Mouse (Mus musculus): ENCODE data around the gene Ptn. TPM values are rescaled to one million over a fixed set of nuclear protein-coding genes. Genes with fewer than 3 reads are reported as not detected.

Gene Ptn
- 133 and 149 TPM in 2 replicates for polyA plus RNA-seq (2015; fragmentation: Nextera tagmentation; extraction: Ambion mirVana)

DNA sequence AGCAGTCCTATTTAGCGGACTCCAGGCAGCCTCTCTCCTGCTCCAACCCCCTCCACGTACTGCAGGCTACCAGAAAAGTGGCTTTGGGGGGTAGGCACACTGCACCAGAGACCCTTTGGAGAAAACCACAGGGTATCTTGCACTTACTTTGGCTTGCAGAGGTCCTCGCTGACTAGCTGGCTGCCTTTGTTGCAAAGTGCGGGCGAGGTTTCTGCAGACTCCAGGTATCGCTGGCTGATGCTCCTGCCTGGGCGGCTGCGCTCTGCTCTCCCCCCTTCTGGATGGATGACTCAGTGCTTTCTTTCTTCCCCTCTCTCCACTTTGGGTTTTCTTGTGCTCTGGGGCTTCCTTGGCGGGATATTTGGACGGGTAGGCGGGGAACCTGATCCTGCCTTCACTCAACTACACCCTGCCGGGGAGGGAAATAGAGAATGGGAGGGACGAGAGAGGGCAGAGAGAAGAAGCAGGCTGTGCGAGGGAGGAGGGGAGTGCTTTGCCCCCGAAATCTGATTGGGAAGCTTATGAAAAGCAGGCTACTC lies at the start of gene Ptn:
Gene Ptn (minus strand): TSS at position 474 of the 539 bp plus-strand sequence.
- ATAC-seq (ENCODE audit: borderline replicate concordance, extremely low read depth, low FRiP score, low TSS enrichment) = peak; percentile 81; the same call in 1 of the 2 replicates
- under 1% methylated on average over 15 of the region's 15 CpGs for WGBS
- H3K9ac ChIP-seq = peak within 1 kb of the TSS; percentile 30
- H3K36me3 ChIP-seq = no peaks in the 10 kb centered on the region
- H3K4me1 ChIP-seq = peaks cover 20% of the 10 kb centered on the region
- H3K4me2 ChIP-seq = peak within 1 kb of the TSS; percentile 84
- H3K4me3 ChIP-seq = peak within 1 kb of the TSS; percentile 46
- peak within 1 kb of the TSS; percentile 61 for H3K27ac ChIP-seq
- H3K27me3 ChIP-seq = peaks cover 27% of the 10 kb centered on the region; the same call in 1 of the 2 replicates
- no peaks in the 10 kb centered on the region for H3K9me3 ChIP-seq

GRCm38 (mm10) chr6:36858258-36859041 lies 48.4 kb upstream of the Ptn start:
- WGBS = 93% methylated on average over 3 of the region's 3 CpGs
- no peak for ATAC-seq (ENCODE audit: borderline replicate concordance, extremely low read depth, low FRiP score, low TSS enrichment)

GRCm38 (mm10) chr6:36857627-36858257 lies 47.7 kb upstream of the Ptn start:
- H3K4me3 ChIP-seq = no peak overlapping the region
- H3K36me3 ChIP-seq = no peaks in the 10 kb centered on the region
- no peak overlapping the region for H3K4me2 ChIP-seq
- no peaks in the 10 kb centered on the region for H3K4me1 ChIP-seq
- no peak for ATAC-seq (ENCODE audit: borderline replicate concordance, extremely low read depth, low FRiP score, low TSS enrichment)
- no peaks in the 10 kb centered on the region for H3K9me3 ChIP-seq
- WGBS = 50% methylated on average over 6 of the region's 6 CpGs
- H3K27ac ChIP-seq = no peak overlapping the region
- H3K27me3 ChIP-seq = no peaks in the 10 kb centered on the region
- H3K9ac ChIP-seq = no peak overlapping the region

More at GRCm38 (mm10) chr6:36858258-36859041, 48.4 kb upstream of the Ptn start:
- Histone ChIP-seq H3K9me3 (no peaks in the 10 kb centered on the region), H3K27ac (no peak overlapping the region), H3K4me2 (no peak overlapping the region), H3K36me3 (no peaks in the 10 kb centered on the region), H3K4me1 (no peaks in the 10 kb centered on the region), H3K9ac (no peak overlapping the region), H3K4me3 (no peak overlapping the region), H3K27me3 (no peaks in the 10 kb centered on the region)

DNA sequence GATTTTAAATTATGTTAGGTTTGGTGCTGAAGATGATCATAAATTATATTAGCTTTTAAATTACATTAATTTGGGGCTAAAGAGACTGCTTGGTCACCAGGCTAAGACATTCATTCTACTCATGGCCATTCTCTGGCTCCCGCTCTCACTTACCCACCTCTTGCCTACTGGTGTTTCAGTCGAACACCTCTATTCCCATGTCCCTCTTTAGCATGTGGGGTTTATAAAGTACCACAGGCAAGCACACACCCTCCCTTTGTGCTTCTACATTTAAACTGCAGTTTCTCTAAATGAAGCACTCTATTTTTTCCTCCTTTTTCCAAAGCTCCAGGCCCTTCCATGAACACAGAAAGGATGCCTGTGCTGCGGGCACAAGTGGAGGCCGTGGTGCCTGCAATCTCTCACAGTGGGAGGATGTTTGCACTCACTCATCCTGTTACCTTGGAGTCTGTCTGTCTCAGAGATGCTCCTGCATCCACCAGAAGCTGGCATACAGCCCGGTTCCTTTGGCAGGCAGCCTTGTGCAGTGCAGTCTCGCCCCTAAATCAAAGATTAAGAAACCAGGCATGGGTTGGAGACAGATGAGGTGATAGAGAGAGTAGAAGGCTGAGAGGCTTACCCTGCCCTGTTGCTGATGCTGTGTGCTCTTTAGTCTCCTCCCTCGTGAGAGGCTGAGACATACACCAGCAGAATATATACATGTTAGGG lies 40.6 kb upstream of the Ptn start:
- 41% methylated on average over 7 of the region's 7 CpGs for WGBS
- ATAC-seq (ENCODE audit: borderline replicate concordance, extremely low read depth, low FRiP score, low TSS enrichment) = peak; percentile 94

GRCm38 (mm10) chr6:36845288-36845687 lies 35.3 kb upstream of the Ptn start:
- Histone ChIP-seq H3K9ac (no peak overlapping the region), H3K4me1 (peaks cover 4% of the 10 kb centered on the region; the same call in 1 of the 2 replicates), H3K36me3 (no peaks in the 10 kb centered on the region), H3K27ac (no peak overlapping the region), H3K27me3 (no peaks in the 10 kb centered on the region), H3K4me2 (no peak overlapping the region), H3K4me3 (no peak overlapping the region), H3K9me3 (no peaks in the 10 kb centered on the region)
- 74% methylated on average over 1 of the region's 1 CpGs for WGBS
- ATAC-seq (ENCODE audit: borderline replicate concordance, extremely low read depth, low FRiP score, low TSS enrichment) = no peak

More for the DNA sequence above, 40.6 kb upstream of the Ptn start:
- Histone ChIP-seq H3K4me2 (no peak overlapping the region), H3K27ac (no peak overlapping the region), H3K4me1 (peaks cover 11% of the 10 kb centered on the region), H3K27me3 (no peaks in the 10 kb centered on the region), H3K9me3 (no peaks in the 10 kb centered on the region), H3K4me3 (no peak overlapping the region), H3K9ac (no peak overlapping the region), H3K36me3 (no peaks in the 10 kb centered on the region)

DNA sequence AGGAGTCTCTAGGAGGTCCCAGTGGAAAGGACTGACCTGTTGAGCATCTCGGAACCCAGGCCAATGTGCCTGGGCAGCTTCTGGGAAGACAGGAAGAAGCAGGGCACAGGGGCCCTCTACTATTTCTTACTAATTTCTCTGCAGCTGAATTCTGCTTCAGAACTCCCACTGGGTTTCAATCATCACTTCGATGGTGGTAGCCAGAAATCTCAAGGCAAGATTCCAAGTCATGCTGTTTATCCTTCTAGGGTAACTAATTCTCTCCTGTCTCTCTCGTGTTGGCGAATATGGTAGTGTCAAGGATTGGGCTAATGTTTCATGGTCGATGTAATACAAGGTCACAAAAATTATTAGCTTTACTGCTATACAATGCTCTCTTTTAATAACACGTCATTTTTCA lies 34.2 kb upstream of the Ptn start:
- Histone ChIP-seq H3K27ac (no peak overlapping the region), H3K4me3 (no peak overlapping the region), H3K4me1 (peaks cover 4% of the 10 kb centered on the region; the same call in 1 of the 2 replicates), H3K4me2 (no peak overlapping the region), H3K9ac (no peak overlapping the region), H3K36me3 (no peaks in the 10 kb centered on the region), H3K27me3 (no peaks in the 10 kb centered on the region), H3K9me3 (no peaks in the 10 kb centered on the region)
- WGBS = 45% methylated on average over 6 of the region's 6 CpGs
- no peak for ATAC-seq (ENCODE audit: borderline replicate concordance, extremely low read depth, low FRiP score, low TSS enrichment)

- WGBS = 78% methylated on average over 3 of the region's 3 CpGs
- Histone ChIP-seq H3K4me3 (no peak overlapping the region), H3K27ac (peak overlapping the region; percentile 47), H3K36me3 (no peaks in the 10 kb centered on the region), H3K4me2 (no peak overlapping the region), H3K9ac (no peak overlapping the region), H3K27me3 (no peaks in the 10 kb centered on the region), H3K4me1 (peaks cover 4% of the 10 kb centered on the region; the same call in 1 of the 2 replicates), H3K9me3 (no peaks in the 10 kb centered on the region)
- no peak for ATAC-seq (ENCODE audit: borderline replicate concordance, extremely low read depth, low FRiP score, low TSS enrichment)
Measured at GRCm38 (mm10) chr6:36843031-36843488, 33.0 kb upstream of the Ptn start.

DNA sequence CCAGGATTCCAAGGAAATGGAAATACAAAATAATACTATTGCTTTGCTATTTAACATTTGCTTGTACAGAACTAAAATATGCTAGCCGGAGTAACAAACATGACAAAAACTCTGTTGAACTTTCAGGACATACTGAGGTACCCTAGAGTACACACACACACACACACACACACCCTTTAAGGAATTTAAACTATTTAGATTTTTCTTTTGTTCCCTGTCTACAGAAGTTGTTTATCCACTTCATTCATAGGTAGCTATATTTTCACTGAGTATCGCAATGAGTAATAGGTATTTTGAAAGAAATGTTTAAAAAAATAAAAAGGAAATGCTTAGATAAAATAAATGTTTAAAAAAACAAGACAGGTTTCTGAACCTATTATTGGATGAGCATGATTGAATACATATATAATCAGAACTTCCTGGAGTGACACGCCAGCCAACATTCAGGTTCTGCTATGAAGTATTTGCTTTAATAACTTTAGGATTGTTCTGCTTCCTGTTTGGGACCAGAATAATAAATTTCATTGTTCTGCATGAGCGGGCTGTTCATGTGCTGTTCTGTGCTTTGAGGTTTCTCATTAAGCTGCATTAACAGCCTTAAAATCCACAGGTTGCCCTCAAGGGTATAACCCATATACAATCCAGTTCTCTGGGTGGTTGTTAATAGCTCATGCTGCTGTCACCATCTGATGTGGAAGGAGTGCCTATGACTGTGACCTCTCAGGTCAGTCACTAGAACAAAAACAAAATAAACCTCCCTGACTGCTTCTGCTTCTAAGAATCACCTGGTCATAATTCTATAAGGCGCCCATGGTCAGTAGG lies 32.3 kb upstream of the Ptn start:
- Histone ChIP-seq H3K4me2 (no peak overlapping the region), H3K4me3 (no peak overlapping the region), H3K4me1 (peaks cover 4% of the 10 kb centered on the region; the same call in 1 of the 2 replicates), H3K27ac (peak overlapping the region; percentile 47), H3K9me3 (no peaks in the 10 kb centered on the region), H3K9ac (no peak overlapping the region), H3K27me3 (no peaks in the 10 kb centered on the region), H3K36me3 (no peaks in the 10 kb centered on the region)
- 66% methylated on average over 5 of the region's 5 CpGs for WGBS
- ATAC-seq (ENCODE audit: borderline replicate concordance, extremely low read depth, low FRiP score, low TSS enrichment) = no peak

DNA sequence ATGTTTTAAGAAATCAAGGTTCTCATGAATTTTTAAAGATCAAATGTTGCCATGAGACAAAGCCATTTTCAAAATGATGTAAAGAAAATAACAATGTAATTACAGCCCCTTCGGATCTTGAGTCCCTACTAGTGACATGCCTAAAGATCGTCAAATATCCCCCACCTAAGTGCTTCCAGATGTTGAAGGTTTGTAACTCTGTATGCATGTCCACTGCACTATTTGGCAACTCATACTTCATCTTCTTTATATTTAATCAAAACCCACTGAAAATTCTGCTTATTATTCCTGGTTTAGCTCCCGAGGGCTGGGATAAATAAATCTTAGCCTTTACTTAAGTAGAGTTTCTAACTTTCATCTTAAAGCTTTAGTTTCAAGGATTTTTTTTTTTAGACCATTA lies 31.7 kb upstream of the Ptn start:
- Histone ChIP-seq H3K4me3 (no peak overlapping the region), H3K4me1 (peaks cover 4% of the 10 kb centered on the region; the same call in 1 of the 2 replicates), H3K36me3 (no peaks in the 10 kb centered on the region), H3K9me3 (no peaks in the 10 kb centered on the region), H3K27me3 (no peaks in the 10 kb centered on the region), H3K27ac (no peak overlapping the region), H3K9ac (no peak overlapping the region), H3K4me2 (no peak overlapping the region)
- WGBS = 33% methylated on average over 3 of the region's 3 CpGs
- no peak for ATAC-seq (ENCODE audit: borderline replicate concordance, extremely low read depth, low FRiP score, low TSS enrichment)

DNA sequence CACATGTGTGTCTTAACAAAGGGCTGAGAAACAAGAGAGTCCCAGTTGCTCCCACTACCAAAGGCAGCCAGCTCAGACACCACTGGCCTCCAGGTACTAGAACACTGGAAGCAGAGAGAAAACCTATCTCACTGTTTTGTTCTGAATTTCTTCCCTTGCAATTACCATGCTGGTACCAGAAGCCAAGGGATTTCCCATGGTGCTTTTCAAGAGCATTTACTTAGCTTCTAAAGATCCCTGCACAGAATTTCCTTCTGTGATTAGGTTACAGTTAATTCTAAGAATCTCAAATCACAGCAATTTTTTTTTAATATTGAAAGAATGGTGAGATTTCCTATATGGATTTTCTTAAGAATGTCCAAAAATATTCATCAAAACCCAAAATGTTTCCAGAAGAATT lies 31.2 kb upstream of the Ptn start:
- ATAC-seq (ENCODE audit: borderline replicate concordance, extremely low read depth, low FRiP score, low TSS enrichment) = no peak
- H3K36me3 ChIP-seq = no peaks in the 10 kb centered on the region
- no peak overlapping the region for H3K4me2 ChIP-seq
- H3K27ac ChIP-seq = no peak overlapping the region
- no peak overlapping the region for H3K4me3 ChIP-seq
- H3K9me3 ChIP-seq = no peaks in the 10 kb centered on the region
- peaks cover 4% of the 10 kb centered on the region; the same call in 1 of the 2 replicates for H3K4me1 ChIP-seq
- H3K9ac ChIP-seq = no peak overlapping the region
- no peaks in the 10 kb centered on the region for H3K27me3 ChIP-seq

GRCm38 (mm10) chr6:36838747-36839146 lies 28.7 kb upstream of the Ptn start:
- WGBS = 90% methylated on average over 1 of the region's 1 CpGs
- Histone ChIP-seq H3K4me1 (peaks cover 4% of the 10 kb centered on the region; the same call in 1 of the 2 replicates), H3K4me2 (no peak overlapping the region), H3K27me3 (no peaks in the 10 kb centered on the region), H3K9me3 (no peaks in the 10 kb centered on the region), H3K36me3 (no peaks in the 10 kb centered on the region), H3K27ac (no peak overlapping the region), H3K9ac (no peak overlapping the region), H3K4me3 (no peak overlapping the region)
- ATAC-seq (ENCODE audit: borderline replicate concordance, extremely low read depth, low FRiP score, low TSS enrichment) = no peak

Data from lung, embryonic 15.5 days (tissue).